Mouse (Mus musculus): ENCODE measurements around the gene Edn3. TPM values are rescaled to one million over a fixed set of nuclear protein-coding genes. Genes with fewer than 3 reads are reported as not detected.

Gene Edn3
- polyA plus RNA-seq, 1 experiment from 2014 or later: 26.5 TPM

GRCm38 (mm10) chr2:174735270-174735669 lies 25.1 kb upstream of the Edn3 start:
- DNase-seq (ENCODE audit: low spot score) (peak; percentile 22), ATAC-seq (peak; percentile 55)
- H3K4me1 ChIP-seq (ENCODE audit: insufficient read depth, low read depth, low read length): no peaks in the 10 kb centered on the region
- no peaks in the 10 kb centered on the region for H3K9me3 ChIP-seq (ENCODE audit: low read length)
- H3K4me2 ChIP-seq (replicated peaks; ENCODE audit: low read depth, low read length): no peak overlapping the region
- H3K27me3 ChIP-seq (replicated peaks; ENCODE audit: insufficient read depth, low read length): no peaks in the 10 kb centered on the region
- no peak overlapping the region for H3K27ac ChIP-seq (ENCODE audit: low read length)
- no peak overlapping the region for H3K4me3 ChIP-seq (ENCODE audit: low read depth, low read length)
- no peaks in the 10 kb centered on the region for H3K36me3 ChIP-seq (ENCODE audit: insufficient read depth, low read length)
- TF ChIP-seq CTCF (IDR thresholded peaks at IDR 0.05) (no peak), EP300 (IDR thresholded peaks at IDR 0.05) (peak; percentile 83)
- H3K9ac ChIP-seq (replicated peaks; ENCODE audit: low read depth): no peak overlapping the region
- 61% methylated on average over 1 of the region's 1 CpGs for WGBS

GRCm38 (mm10) chr2:174747182-174747581 lies 13.2 kb upstream of the Edn3 start:
- WGBS: 52% methylated on average over 1 of the region's 1 CpGs
- Histone ChIP-seq H3K9ac (replicated peaks; ENCODE audit: low read depth) (no peak overlapping the region), H3K4me3 (ENCODE audit: low read depth, low read length) (no peak overlapping the region), H3K36me3 (ENCODE audit: insufficient read depth, low read length) (no peaks in the 10 kb centered on the region), H3K9me3 (ENCODE audit: low read length) (no peaks in the 10 kb centered on the region), H3K27ac (ENCODE audit: low read length) (peak overlapping the region; percentile 66; the same call in 1 of the 2 replicates), H3K27me3 (replicated peaks; ENCODE audit: insufficient read depth, low read length) (no peaks in the 10 kb centered on the region), H3K4me2 (replicated peaks; ENCODE audit: low read depth, low read length) (no peak overlapping the region), H3K4me1 (ENCODE audit: insufficient read depth, low read depth, low read length) (no peaks in the 10 kb centered on the region; the same call in 1 of the 2 replicates)
- ATAC-seq (peak; percentile 95), DNase-seq (ENCODE audit: low spot score) (peak; percentile 88)
- TF ChIP-seq CTCF (IDR thresholded peaks at IDR 0.05): no peak
- peak; percentile 97 for TF ChIP-seq EP300 (IDR thresholded peaks at IDR 0.05)

GRCm38 (mm10) chr2:174748381-174748780 lies 12.0 kb upstream of the Edn3 start:
- DNase-seq (ENCODE audit: low spot score) (peak; percentile 36), ATAC-seq (0 out of 2 replicates have a peak, but pooled peaks have one; percentile 18)
- WGBS: 53% methylated on average over 8 of the region's 8 CpGs
- TF ChIP-seq EP300 (IDR thresholded peaks at IDR 0.05) (no peak), CTCF (IDR thresholded peaks at IDR 0.05) (no peak)
- Histone ChIP-seq H3K4me3 (ENCODE audit: low read depth, low read length) (no peak overlapping the region), H3K4me2 (replicated peaks; ENCODE audit: low read depth, low read length) (peak overlapping the region; percentile 12; the same call in 1 of the 2 replicates), H3K4me1 (ENCODE audit: insufficient read depth, low read depth, low read length) (no peaks in the 10 kb centered on the region; the same call in 1 of the 2 replicates), H3K27ac (ENCODE audit: low read length) (peak overlapping the region; percentile 23; the same call in 1 of the 2 replicates), H3K27me3 (replicated peaks; ENCODE audit: insufficient read depth, low read length) (no peaks in the 10 kb centered on the region), H3K9ac (replicated peaks; ENCODE audit: low read depth) (no peak overlapping the region), H3K36me3 (ENCODE audit: insufficient read depth, low read length) (no peaks in the 10 kb centered on the region), H3K9me3 (ENCODE audit: low read length) (no peaks in the 10 kb centered on the region)

GRCm38 (mm10) chr2:174753197-174753596 lies 7.2 kb upstream of the Edn3 start:
- Histone ChIP-seq H3K9ac (replicated peaks; ENCODE audit: low read depth) (no peak overlapping the region), H3K27ac (ENCODE audit: low read length) (peak overlapping the region; percentile 28; the same call in 1 of the 2 replicates), H3K4me1 (ENCODE audit: insufficient read depth, low read depth, low read length) (no peaks in the 10 kb centered on the region; the same call in 1 of the 2 replicates), H3K36me3 (ENCODE audit: insufficient read depth, low read length) (no peaks in the 10 kb centered on the region), H3K4me3 (ENCODE audit: low read depth, low read length) (no peak overlapping the region), H3K9me3 (ENCODE audit: low read length) (no peaks in the 10 kb centered on the region), H3K27me3 (replicated peaks; ENCODE audit: insufficient read depth, low read length) (no peaks in the 10 kb centered on the region), H3K4me2 (replicated peaks; ENCODE audit: low read depth, low read length) (no peak overlapping the region)
- 88% methylated on average over 1 of the region's 1 CpGs for WGBS
- ATAC-seq (no peak), DNase-seq (ENCODE audit: low spot score) (no peak)
- TF ChIP-seq CTCF (IDR thresholded peaks at IDR 0.05) (no peak), EP300 (IDR thresholded peaks at IDR 0.05) (no peak)

GRCm38 (mm10) chr2:174754231-174754630 lies 6.2 kb upstream of the Edn3 start:
- no peak overlapping the region for H3K9ac ChIP-seq (replicated peaks; ENCODE audit: low read depth)
- no peak overlapping the region for H3K4me2 ChIP-seq (replicated peaks; ENCODE audit: low read depth, low read length)
- no peaks in the 10 kb centered on the region for H3K4me1 ChIP-seq (ENCODE audit: insufficient read depth, low read depth, low read length)
- ATAC-seq (peak; percentile 95), DNase-seq (ENCODE audit: low spot score) (peak; percentile 85)
- H3K4me3 ChIP-seq (ENCODE audit: low read depth, low read length): no peak overlapping the region
- H3K27me3 ChIP-seq (replicated peaks; ENCODE audit: insufficient read depth, low read length): no peaks in the 10 kb centered on the region
- 43% methylated on average over 1 of the region's 1 CpGs for WGBS
- H3K9me3 ChIP-seq (ENCODE audit: low read length): no peaks in the 10 kb centered on the region
- H3K36me3 ChIP-seq (ENCODE audit: insufficient read depth, low read length): no peaks in the 10 kb centered on the region
- TF ChIP-seq CTCF (IDR thresholded peaks at IDR 0.05): no peak
- TF ChIP-seq EP300 (IDR thresholded peaks at IDR 0.05): peak; percentile 98
- H3K27ac ChIP-seq (ENCODE audit: low read length): no peak overlapping the region; the same call in 1 of the 2 replicates

- Histone ChIP-seq H3K9me3 (ENCODE audit: low read length) (no peaks in the 10 kb centered on the region), H3K27me3 (replicated peaks; ENCODE audit: insufficient read depth, low read length) (no peaks in the 10 kb centered on the region), H3K4me1 (ENCODE audit: insufficient read depth, low read depth, low read length) (peaks cover 3% of the 10 kb centered on the region; the same call in 1 of the 2 replicates), H3K27ac (ENCODE audit: low read length) (no peak overlapping the region), H3K4me3 (ENCODE audit: low read depth, low read length) (no peak overlapping the region), H3K36me3 (ENCODE audit: insufficient read depth, low read length) (no peaks in the 10 kb centered on the region), H3K9ac (replicated peaks; ENCODE audit: low read depth) (no peak overlapping the region), H3K4me2 (replicated peaks; ENCODE audit: low read depth, low read length) (no peak overlapping the region)
- 56% methylated on average over 4 of the region's 4 CpGs for WGBS
- DNase-seq (ENCODE audit: low spot score) (no peak), ATAC-seq (no peak)
- TF ChIP-seq CTCF (IDR thresholded peaks at IDR 0.05) (no peak), EP300 (IDR thresholded peaks at IDR 0.05) (no peak)
These were observed 1.2 kb upstream of the Edn3 start for GRCm38 (mm10) chr2:174759189-174759588.
